Mouse (Mus musculus) splenic B cell, adult 2 months (primary cell): ENCODE data around the gene Sorbs2.

Source experiments
- DNase-seq: peaks from one replicate; pipeline ENCODE4 v3.0.0-alpha.2; 2011; ENCODE audit warnings: low read depth, low spot score
- H3K27me3 ChIP-seq: 2 replicates; pipeline ENCODE4 v1.6.1; 2012; ENCODE audit warnings: mild to moderate bottlenecking, low read length, moderate library complexity, mixed read lengths; ENCODE audit not compliant: control insufficient read depth, poor library complexity, insufficient read depth, severe bottlenecking
- H3K36me3 ChIP-seq: 2 replicates; pipeline ENCODE4 v1.6.1; 2012; ENCODE audit warnings: mild to moderate bottlenecking, low read length, moderate library complexity, mixed read lengths; ENCODE audit not compliant: control insufficient read depth, poor library complexity, insufficient read depth, severe bottlenecking

Sorbs2 gene

DNA sequence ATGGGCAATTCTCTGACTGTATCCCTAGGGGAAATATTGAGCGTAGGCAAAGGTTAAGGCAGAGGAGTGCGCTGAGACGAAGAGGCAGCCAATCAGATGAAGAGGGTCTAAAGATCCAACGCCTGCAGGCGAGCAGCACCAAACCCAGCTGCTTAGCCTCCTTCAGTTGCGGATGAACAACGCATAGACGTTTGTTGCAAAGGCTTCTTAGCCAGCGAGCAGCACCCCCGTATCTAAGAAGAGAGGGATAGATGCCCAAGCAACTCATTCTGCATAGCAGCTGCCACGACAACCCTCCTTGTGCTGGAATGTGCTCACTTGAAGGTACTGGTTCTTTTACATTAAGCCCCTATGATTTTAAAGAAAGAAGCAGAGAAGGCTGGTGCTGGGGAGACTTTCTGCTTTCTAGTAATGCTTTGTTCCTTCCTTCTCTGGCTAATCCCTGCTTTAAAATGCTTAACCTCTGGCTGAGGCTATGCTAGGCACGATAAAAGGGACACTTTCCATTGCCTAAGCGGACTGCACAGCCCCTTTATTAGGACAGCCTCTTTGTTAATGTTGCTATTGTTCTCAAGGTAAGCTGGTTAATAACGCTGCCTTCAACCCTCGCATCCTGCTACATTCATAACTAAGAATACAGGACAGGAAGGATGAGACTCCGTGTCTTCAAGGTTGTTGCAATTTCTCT lies at the start of gene Sorbs2:
TSS of gene Sorbs2 (plus strand) at position 155 of the 688 bp plus-strand sequence.
- DNase-seq, result no peak
- Histone ChIP-seq H3K36me3 (no peaks in the 10 kb centered on the region), H3K27me3 (no peaks in the 10 kb centered on the region)

DNA sequence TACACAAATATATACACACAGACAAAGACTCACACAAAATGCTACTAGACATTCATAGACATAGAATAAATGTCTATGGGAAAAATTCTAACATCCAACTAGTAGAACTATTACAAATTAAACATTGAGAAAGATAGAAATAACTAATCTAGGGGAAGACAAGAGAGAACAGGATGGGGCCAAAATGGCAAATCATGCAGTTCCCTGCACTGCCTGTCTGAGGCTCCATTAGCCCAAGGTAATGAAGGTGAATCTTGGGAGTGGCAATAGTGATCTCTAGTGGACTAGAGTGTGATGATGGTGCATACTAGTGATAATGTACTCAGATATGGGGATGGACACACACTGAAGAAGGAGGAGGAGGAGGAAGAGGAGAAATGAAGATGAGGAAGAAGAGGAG lies 49.7 kb upstream of the Sorbs2 start:
- DNase-seq, result no peak
- Histone ChIP-seq H3K36me3 (no peaks in the 10 kb centered on the region), H3K27me3 (no peaks in the 10 kb centered on the region)

DNA sequence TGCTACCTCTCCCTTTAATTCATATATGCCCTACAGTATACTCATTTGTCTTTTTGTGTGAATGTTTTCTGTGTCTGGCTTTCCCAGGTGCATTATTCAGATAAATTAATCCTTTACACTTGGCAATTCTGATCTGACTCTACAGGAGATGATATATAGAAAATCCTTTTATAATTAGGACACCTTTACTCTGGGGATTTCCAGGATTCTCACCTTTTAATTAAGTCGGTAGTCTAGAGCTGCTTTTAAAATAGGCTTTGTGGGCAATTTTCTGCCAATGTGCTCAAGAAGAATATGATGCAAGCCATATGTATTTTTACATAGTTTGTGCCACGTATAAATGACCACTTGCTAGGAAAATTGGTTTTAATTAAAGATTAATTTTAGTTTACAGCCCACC lies 38.6 kb upstream of the Sorbs2 start:
- H3K27me3 ChIP-seq, result no peaks in the 10 kb centered on the region
- H3K36me3 ChIP-seq, result no peaks in the 10 kb centered on the region
- no peak for DNase-seq

DNA sequence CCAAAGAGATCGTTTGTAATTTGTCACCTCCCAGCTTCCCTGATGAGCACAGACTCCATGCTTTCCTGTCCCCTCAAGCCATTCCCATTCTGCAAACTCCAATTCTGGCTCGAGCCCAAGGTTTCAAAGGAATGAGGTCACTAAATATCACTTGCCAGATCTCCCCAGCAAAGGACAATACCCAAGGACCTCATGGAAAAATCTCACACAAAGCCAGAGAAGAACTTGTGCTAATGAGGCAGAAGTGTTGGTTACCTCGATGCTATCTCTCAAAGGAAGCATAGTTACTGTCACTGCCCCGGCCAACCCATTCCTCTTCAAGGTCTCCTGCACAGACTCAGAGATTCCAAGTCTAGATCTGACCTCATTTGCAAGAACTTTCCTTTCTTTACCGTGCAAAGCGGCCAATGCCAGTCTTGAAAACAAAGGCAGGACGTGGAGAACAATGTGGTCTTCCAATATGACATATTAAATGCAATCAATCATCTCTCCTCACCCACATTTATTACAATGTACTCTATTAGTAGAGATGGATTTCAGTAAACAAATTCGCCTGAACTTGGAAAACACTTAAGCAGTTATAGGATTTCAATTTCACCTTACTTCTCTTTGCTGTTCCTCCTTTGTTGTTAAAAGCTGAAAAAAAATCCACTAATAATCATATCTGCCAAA lies 37.9 kb upstream of the Sorbs2 start:
- no peak for DNase-seq

GRCm38 (mm10) chr8:45480886-45481285 lies 26.7 kb upstream of the Sorbs2 start:
- DNase-seq, result no peak
- no peaks in the 10 kb centered on the region for H3K36me3 ChIP-seq
- H3K27me3 ChIP-seq, result no peaks in the 10 kb centered on the region

More for the DNA sequence above, 37.9 kb upstream of the Sorbs2 start:
- Histone ChIP-seq H3K27me3 (no peaks in the 10 kb centered on the region), H3K36me3 (no peaks in the 10 kb centered on the region)

DNA sequence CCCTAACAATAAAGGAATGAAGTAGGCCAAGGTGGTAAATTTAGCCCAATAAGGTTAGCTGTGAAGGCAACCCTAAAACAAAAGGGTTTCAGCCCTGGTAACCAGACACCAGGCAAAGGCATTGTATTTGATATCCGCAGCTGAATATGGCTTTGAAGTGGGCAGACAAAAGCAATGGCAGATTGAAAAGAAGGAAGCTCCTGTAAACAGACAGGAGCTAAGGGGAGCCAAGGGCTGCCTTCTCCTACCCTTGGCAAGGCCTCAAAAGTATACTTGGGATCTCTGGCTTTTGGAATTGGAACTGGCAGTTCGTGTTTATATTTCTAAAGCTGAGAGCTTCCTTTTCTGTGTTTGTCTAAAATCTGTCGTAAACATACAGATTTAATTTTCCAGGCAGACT lies 21.3 kb upstream of the Sorbs2 start:
- Histone ChIP-seq H3K36me3 (no peaks in the 10 kb centered on the region), H3K27me3 (no peaks in the 10 kb centered on the region)
- no peak for DNase-seq

GRCm38 (mm10) chr8:45503971-45504370 lies 3.6 kb upstream of the Sorbs2 start:
- DNase-seq, result no peak
- no peaks in the 10 kb centered on the region for H3K36me3 ChIP-seq
- H3K27me3 ChIP-seq, result no peaks in the 10 kb centered on the region

DNA sequence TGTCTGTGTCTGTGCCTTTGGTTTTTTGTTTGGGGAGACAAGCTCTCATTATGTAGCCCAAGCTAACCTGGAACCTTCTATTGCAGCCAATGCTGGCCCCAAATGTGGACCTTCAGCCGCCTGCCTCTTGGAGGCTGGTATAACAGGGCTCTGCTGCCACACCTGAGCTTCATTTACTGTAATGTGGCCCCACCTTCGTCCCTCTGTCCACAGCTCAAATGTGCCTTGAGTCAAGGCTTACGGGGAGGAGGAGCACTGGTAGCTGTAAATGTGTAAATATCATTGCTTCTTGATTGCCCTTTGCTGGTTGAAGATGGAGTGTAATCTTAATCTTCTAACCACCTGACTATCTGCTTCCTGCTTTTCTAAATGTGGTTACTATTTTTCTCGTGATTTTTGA lies 1.2 kb upstream of the Sorbs2 start:
- H3K27me3 ChIP-seq, result no peaks in the 10 kb centered on the region
- no peaks in the 10 kb centered on the region for H3K36me3 ChIP-seq
- no peak for DNase-seq

DNA sequence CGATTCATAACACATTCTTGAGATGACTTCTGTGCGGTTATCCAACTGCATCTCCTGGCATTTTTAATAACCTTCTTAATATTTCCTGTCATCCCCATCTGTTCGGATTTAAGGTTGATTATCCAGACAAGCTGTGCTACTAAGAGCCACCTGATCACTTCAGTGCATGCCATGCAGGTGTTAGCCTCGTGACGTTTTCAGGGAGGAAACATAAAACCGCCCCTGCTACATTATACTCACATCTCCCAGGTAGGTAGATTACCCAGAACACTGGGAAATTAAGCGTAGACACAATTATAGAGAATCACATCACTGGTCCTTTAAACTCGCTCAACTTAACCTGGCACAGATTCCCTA lies 333 bp upstream of the Sorbs2 start:
- DNase-seq, result no peak
- H3K27me3 ChIP-seq, result no peaks in the 10 kb centered on the region
- no peaks in the 10 kb centered on the region for H3K36me3 ChIP-seq

GRCm38 (mm10) chr8:45508521-45509104 lies 1.0 kb downstream of the Sorbs2 start:
- no peaks in the 10 kb centered on the region for H3K27me3 ChIP-seq
- no peak for DNase-seq

GRCm38 (mm10) chr8:45512369-45512768 lies 4.8 kb downstream of the Sorbs2 start:
- no peak for DNase-seq
- H3K27me3 ChIP-seq, result no peaks in the 10 kb centered on the region
- no peaks in the 10 kb centered on the region for H3K36me3 ChIP-seq

More at GRCm38 (mm10) chr8:45508521-45509104, 1.0 kb downstream of the Sorbs2 start:
- no peaks in the 10 kb centered on the region for H3K36me3 ChIP-seq

DNA sequence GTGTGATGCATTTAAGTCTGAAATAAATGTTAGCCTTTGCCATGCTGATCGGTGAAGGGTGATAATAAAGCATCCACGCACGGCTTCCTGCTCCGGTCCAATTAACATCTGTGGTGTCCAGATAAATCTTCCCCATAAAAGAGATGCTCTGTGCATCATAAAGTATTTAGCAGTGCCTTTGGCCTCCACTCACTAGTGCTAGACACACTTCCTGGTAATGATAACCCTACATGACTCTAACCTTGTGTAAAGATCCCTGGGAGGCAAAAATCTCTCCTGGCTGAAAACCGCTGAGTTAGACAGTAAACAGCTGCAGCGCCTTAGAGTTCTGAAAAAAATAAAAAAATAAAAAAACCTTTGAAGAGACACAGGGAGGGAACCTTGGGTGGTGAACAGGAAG lies 14.0 kb downstream of the Sorbs2 start:
- H3K27me3 ChIP-seq, result no peaks in the 10 kb centered on the region
- H3K36me3 ChIP-seq, result no peaks in the 10 kb centered on the region
- no peak for DNase-seq

- H3K36me3 ChIP-seq, result no peaks in the 10 kb centered on the region
- no peaks in the 10 kb centered on the region for H3K27me3 ChIP-seq
- DNase-seq, result no peak
Observed at GRCm38 (mm10) chr8:45527708-45528107, 20.1 kb downstream of the Sorbs2 start.

DNA sequence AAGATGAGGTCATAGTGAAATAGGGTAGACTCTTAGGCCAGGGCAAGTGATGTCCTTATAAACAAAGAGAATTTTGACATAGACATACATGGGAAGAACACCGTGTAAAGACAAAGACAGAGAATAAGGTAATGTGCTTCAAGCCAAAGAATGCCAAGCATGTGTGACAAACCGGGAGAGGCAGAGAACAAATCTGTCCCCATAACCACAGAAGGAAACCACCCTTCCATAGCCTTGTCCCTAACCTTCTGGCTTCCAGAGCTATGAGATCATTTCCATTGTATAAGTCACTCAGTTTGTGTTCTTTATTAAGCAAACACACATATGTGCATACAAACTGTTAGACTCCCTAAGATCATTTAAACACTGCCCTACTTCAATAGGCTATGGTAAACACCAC lies 21.3 kb downstream of the Sorbs2 start:
- DNase-seq, result no peak
- Histone ChIP-seq H3K36me3 (no peaks in the 10 kb centered on the region), H3K27me3 (no peaks in the 10 kb centered on the region)

DNA sequence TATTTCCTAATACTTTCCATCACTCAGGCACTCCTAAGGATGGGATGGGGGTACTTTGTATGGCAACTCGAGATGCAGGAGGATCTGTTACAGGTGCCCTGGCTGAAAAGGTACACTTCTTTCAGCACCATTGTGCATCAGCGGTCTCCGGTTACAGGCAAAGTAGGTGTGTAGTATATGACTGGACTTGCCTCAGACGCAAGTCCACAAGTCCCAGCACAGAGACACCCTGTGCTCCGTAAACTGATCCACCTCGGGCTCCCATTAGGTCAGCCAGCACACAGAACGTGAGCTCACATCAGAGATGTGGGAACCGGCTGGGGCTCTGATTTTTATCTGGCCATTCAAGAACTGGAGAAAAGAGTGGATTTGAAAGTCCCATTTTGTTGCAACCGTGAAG lies 29.0 kb downstream of the Sorbs2 start:
- H3K27me3 ChIP-seq, result no peaks in the 10 kb centered on the region
- no peaks in the 10 kb centered on the region for H3K36me3 ChIP-seq
- DNase-seq, result no peak
